Mouse (Mus musculus) midbrain, embryonic 16.5 days (tissue): Measurements from ENCODE around the gene Sidt1. TPM values are rescaled to one million over a fixed set of nuclear protein-coding genes. Genes with fewer than 3 reads are reported as not detected.

Experiments used
- polyA plus RNA-seq: library from polyadenylated mRNA; unstranded; fragments of >200 nt; fragmentation: Nextera tagmentation; extraction: Ambion mirVana; gene quantifications from 2 replicates; pipeline ENCODE4 v1.2.1, GENCODE M21; 2015

Sidt1 gene
- polyA plus RNA-seq, 1 experiment from 2014 or later: 11.9 TPM

Other genes with a start within 250 kb of the Sidt1 start
- gene Atp6v1a, start 193.5 kb downstream of the Sidt1 start, polyA plus RNA-seq: 144 and 172 TPM in 2 replicates
- 59.8 and 67.9 TPM in 2 replicates for gene Naa50, start 193.4 kb downstream of the Sidt1 start, polyA plus RNA-seq
- 2.0 and 2.5 TPM in 2 replicates for gene Usf3, start 159.9 kb downstream of the Sidt1 start, polyA plus RNA-seq
- gene Spice1, start 13.9 kb upstream of the Sidt1 start, polyA plus RNA-seq: 11.8 and 12.3 TPM in 2 replicates
- gene Cfap44, start 61.6 kb upstream of the Sidt1 start, polyA plus RNA-seq: 6.5 and 7.0 TPM in 2 replicates
- gene Boc, start 225.7 kb upstream of the Sidt1 start, polyA plus RNA-seq: 7.3 and 10.5 TPM in 2 replicates